Mouse (Mus musculus) cerebellum, postnatal 10 days (tissue): ENCODE data around the gene Comt.

Experiments used
- DNase-seq, 2 experiments: peaks; one replicate each; pipeline ENCODE4 v3.0.0; 2021; ENCODE audit warnings: mixed read lengths in 2 of 2

Gene Comt

GRCm38 (mm10) chr16:18410418-18410817, 16.2 kb downstream of the Comt start:
- DNase-seq: no peak

GRCm38 (mm10) chr16:18409776-18410175, 16.9 kb downstream of the Comt start:
- no peak for DNase-seq

- peak; percentile 61 to 62 for DNase-seq
Measured at GRCm38 (mm10) chr16:18407912-18408311, 18.7 kb downstream of the Comt start.

GRCm38 (mm10) chr16:18406293-18406692, 20.4 kb downstream of the Comt start:
- peak; percentile 77 to 78 for DNase-seq

- DNase-seq: peak; percentile 11 to 23
Measured at GRCm38 (mm10) chr16:18405876-18406275, 20.8 kb downstream of the Comt start.

- DNase-seq: peak; percentile 23 to 39
Measured at GRCm38 (mm10) chr16:18405091-18405854, 21.4 kb downstream of the Comt start.

GRCm38 (mm10) chr16:18403285-18403684, 23.4 kb downstream of the Comt start:
- DNase-seq: peak in 1 of 2 experiments; percentile 2

GRCm38 (mm10) chr16:18400472-18401216, 26.0 kb downstream of the Comt start:
- peak; percentile 88 to 90 for DNase-seq

GRCm38 (mm10) chr16:18400028-18400427, 26.6 kb downstream of the Comt start:
- DNase-seq: peak in 1 of 2 experiments; percentile 30

- no peak for DNase-seq
Measured at GRCm38 (mm10) chr16:18396791-18397621, 29.6 kb downstream of the Comt start.

GRCm38 (mm10) chr16:18396201-18396600, 30.5 kb downstream of the Comt start:
- DNase-seq: peak; percentile 85 to 89

GRCm38 (mm10) chr16:18395620-18396036, 31.0 kb downstream of the Comt start:
- DNase-seq: peak; percentile 62 to 65

- peak in 1 of 2 experiments; percentile 25 for DNase-seq
Measured at GRCm38 (mm10) chr16:18394777-18395619, 31.7 kb downstream of the Comt start.

- DNase-seq: no peak
Measured at GRCm38 (mm10) chr16:18394056-18394455, 32.6 kb downstream of the Comt start.

- peak in 1 of 2 experiments; percentile 10 for DNase-seq
Measured at GRCm38 (mm10) chr16:18393595-18393994, 33.1 kb downstream of the Comt start.

- peak; percentile 73 to 81 for DNase-seq
Measured at GRCm38 (mm10) chr16:18392469-18393426, 33.9 kb downstream of the Comt start.

GRCm38 (mm10) chr16:18391728-18392127, 34.9 kb downstream of the Comt start:
- DNase-seq: peak in 1 of 2 experiments; percentile 4

GRCm38 (mm10) chr16:18391127-18391526, 35.5 kb downstream of the Comt start:
- DNase-seq: no peak

GRCm38 (mm10) chr16:18390399-18390798, 36.3 kb downstream of the Comt start:
- no peak for DNase-seq

- DNase-seq: peak; percentile 63 to 70
Measured at GRCm38 (mm10) chr16:18388583-18389435, 37.8 kb downstream of the Comt start.
